Mouse (Mus musculus) lung, adult 2 months (tissue): ENCODE measurements around the gene Bhlhe41. TPM values are rescaled to one million over a fixed set of nuclear protein-coding genes. Genes with fewer than 3 reads are reported as not detected.

ENCODE experiments used
- DNase-seq: peaks from one replicate; pipeline ENCODE4 v3.0.0; 2022
- H3K4me1 ChIP-seq: fragments of 200-500 bp; 2 replicates; pipeline ENCODE4 v1.6.1; 2011; ENCODE audit warnings: low read length; ENCODE audit not compliant: control insufficient read depth, insufficient read depth
- H3K4me3 ChIP-seq: fragments of 200-500 bp; replicated peaks from 2 replicates; pipeline ENCODE3; 2011; ENCODE audit warnings: low read depth, mild to moderate bottlenecking, control low read depth, low read length; ENCODE audit errors: extremely low read depth
- CTCF ChIP-seq: fragments of 200-500 bp; IDR thresholded peaks from 2 replicates; pipeline ENCODE4 v1.5.1; 2011; ENCODE audit warnings: mild to moderate bottlenecking, low read length, control low read depth; ENCODE audit not compliant: insufficient read depth
- POLR2A ChIP-seq: fragments of 200-500 bp; IDR thresholded peaks from 2 replicates; pipeline ENCODE4 v1.6.1; 2011; ENCODE audit warnings: low read depth, mild to moderate bottlenecking, control low read depth, low read length, borderline replicate concordance; ENCODE audit errors: extremely low read depth
- WGBS: fragments of 180-500 bp; shearing (Covaris S2); methylation state at CpG from one replicate; pipeline ENCODE4 v1.1.7; 2018; 5-methylcytosine and 5-hydroxymethylcytosine counted together
- polyA plus RNA-seq: library from polyadenylated mRNA; depleted of rRNA; stranded (reverse); fragments of >200 nt; gene quantifications from 2 replicates; pipeline ENCODE4 v1.2.3, GENCODE M21; 2012

Bhlhe41 gene
- polyA plus RNA-seq, 1 experiment: 5.2 TPM

DNA sequence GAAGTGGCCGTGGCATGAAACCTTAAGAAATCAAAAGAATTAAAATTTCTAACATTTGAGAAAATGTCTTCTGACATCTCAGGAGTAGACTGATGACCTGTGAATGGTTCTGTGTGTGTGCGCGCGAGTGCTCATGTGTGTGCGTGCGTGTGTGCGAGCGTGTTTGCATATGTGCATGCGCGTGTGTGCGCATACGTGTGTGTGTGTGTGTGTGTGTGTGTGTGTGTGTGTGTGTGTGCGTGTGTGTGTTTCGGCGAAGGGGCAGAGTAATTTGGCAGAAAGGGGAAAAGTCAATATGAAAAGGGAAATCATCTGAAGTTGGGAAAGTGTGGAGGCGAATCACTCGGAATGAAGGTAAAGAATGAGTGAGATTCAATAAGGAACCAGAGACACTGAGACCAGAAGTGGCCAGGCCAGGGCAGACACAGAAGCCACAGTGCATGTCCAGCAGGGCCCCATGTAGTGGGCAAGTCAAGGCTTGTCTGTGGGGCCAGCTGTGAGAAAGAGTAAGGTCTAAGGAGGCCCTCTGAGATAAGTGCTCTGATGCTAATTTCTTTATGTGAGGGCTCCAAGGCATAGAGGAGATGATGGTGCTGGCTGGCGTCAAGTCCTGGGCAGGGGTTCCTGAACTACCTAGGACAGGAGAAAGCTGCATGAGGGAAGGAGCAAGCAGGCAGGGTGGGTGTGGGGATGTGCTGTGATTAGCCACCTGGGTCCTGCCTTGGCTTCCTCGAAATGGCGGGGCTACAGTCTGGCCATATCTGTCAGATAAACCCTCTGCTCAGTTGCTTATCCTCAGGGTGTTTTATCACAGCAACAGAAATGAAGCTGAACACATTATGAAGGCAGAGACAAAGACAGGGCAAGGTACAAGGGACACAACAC lies 27.3 kb upstream of the Bhlhe41 start:
- TF ChIP-seq POLR2A: no peak
- TF ChIP-seq CTCF: no peak
- H3K4me3 ChIP-seq: no peak overlapping the region
- WGBS: 91% methylated on average over 20 of the region's 20 CpGs
- DNase-seq: no peak
- H3K4me1 ChIP-seq: no peaks in the 10 kb centered on the region

DNA sequence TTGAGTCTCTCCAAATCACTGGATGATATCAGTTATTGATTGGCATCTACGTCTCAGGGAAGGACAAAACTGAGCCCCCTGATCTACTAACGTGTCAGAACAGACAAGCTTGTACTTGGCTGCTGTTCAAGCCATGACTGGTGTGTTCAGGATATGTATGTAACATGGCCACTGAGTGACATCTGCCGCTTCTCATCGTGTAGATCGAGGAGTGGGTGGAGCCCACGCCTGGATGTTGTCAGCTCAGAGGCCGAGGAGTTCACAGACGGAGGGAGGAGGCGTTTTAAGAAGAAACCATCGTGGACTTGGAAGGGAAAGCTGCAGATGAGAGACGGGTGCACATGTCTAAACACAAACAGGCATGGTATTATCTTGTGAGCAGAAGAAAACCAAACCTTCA lies 26.6 kb upstream of the Bhlhe41 start:
- no peak for DNase-seq
- WGBS: 59% methylated on average over 11 of the region's 11 CpGs
- H3K4me1 ChIP-seq: no peaks in the 10 kb centered on the region

DNA sequence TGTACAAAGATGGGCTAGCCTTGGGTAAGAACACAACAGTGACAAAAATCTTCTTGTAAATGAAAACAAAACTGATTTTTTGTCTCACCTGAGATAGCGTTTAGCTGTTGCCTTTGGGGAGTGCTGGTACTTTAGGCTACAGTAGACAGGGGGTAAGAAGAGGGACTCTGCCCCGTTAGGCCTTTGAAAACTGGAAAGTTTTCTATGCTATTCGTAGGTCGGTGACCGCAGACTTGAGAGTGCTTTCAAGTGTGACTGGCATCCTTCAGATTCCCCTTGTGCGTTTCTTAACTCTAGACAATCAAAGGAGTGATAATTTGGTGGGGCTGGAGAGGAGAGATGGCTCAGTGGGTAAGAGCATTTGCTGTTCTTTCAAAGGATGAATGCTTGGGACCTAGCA lies 22.4 kb upstream of the Bhlhe41 start:
- WGBS: 77% methylated on average over 6 of the region's 6 CpGs
- no peak for DNase-seq
- no peak for TF ChIP-seq POLR2A
- TF ChIP-seq CTCF: no peak
- H3K4me1 ChIP-seq: no peaks in the 10 kb centered on the region; the same call in 1 of the 2 replicates
- H3K4me3 ChIP-seq: no peak overlapping the region

More for the DNA sequence above, 26.6 kb upstream of the Bhlhe41 start:
- TF ChIP-seq CTCF (no peak), POLR2A (no peak)
- no peak overlapping the region for H3K4me3 ChIP-seq

DNA sequence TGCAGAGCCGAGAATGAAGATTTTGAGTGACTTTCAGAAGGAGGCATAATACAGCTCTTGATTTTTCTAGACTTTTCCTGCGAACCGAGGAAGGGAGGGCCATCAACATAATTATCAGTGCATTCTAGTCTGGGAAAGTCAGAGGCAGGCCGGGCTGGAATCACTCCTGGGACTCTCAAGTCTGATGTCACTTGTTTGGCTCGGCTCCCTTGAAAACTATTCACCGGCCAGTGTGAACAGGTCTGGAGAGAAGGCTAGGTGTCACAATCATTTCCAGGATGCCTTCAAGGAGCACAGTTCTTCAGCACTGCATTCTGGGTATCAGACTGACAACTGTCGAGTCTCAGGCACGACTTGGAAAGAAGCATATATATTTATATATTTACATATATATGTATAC lies 20.9 kb upstream of the Bhlhe41 start:
- Histone ChIP-seq H3K4me3 (no peak overlapping the region), H3K4me1 (no peaks in the 10 kb centered on the region; the same call in none of the 2 replicates)
- no peak for DNase-seq
- 52% methylated on average over 8 of the region's 8 CpGs for WGBS
- TF ChIP-seq POLR2A (no peak), CTCF (no peak)

DNA sequence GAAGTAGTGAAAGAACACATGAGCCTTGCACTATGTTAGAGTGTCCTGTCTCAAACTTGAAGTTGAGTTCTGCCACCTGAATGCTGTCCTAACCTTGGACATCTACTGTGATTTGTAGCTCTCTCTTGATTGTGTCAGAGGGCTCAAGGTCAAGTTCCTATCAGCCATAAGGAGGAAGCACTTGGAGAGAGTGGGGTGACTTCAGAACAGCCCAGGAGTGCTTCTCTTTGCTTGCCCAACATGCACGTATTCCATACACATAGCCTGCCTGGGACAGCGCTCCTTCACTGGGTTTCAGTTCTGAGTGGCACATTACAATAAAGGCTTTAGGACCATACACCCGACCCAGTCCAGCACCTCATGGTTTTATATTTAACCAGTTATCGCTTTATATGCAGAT lies 19.7 kb upstream of the Bhlhe41 start:
- Histone ChIP-seq H3K4me1 (no peaks in the 10 kb centered on the region; the same call in none of the 2 replicates), H3K4me3 (no peak overlapping the region)
- TF ChIP-seq POLR2A: no peak
- no peak for TF ChIP-seq CTCF
- no peak for DNase-seq
- 76% methylated on average over 4 of the region's 4 CpGs for WGBS

DNA sequence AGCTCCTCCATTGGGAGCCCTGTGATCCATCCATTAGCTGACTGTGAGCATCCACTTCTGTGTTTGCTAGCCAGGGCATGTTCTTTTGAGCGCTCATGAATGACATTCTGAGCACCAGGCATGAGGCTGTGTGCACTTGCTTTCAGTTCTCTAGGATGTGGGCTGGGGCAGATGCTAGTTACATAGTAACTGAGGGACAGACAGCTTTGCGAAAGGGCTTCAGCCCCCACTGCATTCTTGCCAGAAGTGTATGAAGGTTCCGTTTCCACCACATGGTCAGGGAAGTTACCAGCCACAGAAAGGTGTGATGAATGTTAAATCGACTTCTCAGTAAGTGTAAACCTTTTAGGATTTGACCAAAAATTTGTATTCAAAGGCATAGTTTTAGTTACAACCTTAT lies 18.3 kb upstream of the Bhlhe41 start:
- Histone ChIP-seq H3K4me1 (no peaks in the 10 kb centered on the region; the same call in none of the 2 replicates), H3K4me3 (no peak overlapping the region)
- WGBS: 66% methylated on average over 4 of the region's 4 CpGs
- TF ChIP-seq CTCF: no peak
- TF ChIP-seq POLR2A: no peak
- DNase-seq: no peak

DNA sequence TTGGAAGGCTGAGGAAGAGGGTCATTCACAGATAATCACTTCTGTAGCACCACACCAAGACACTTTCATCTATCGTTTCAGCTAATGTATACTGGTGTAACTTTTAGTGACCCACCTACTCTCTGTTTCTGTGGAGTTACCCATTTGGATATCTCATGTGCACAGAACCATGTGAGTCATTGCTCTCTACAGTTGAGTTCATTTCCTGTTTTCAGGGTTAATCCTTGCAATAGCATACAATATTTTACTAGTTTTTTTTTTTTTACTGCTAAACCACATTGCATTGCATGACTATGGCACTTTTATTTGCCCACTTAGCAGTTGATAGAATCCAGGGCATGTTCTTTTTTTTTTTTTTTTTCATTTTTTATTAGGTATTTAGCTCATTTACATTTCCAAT lies 17.7 kb upstream of the Bhlhe41 start:
- WGBS: 36% methylated on average over 1 of the region's 1 CpGs
- Histone ChIP-seq H3K4me1 (no peaks in the 10 kb centered on the region; the same call in none of the 2 replicates), H3K4me3 (no peak overlapping the region)
- TF ChIP-seq POLR2A: no peak
- no peak for TF ChIP-seq CTCF
- DNase-seq: no peak

DNA sequence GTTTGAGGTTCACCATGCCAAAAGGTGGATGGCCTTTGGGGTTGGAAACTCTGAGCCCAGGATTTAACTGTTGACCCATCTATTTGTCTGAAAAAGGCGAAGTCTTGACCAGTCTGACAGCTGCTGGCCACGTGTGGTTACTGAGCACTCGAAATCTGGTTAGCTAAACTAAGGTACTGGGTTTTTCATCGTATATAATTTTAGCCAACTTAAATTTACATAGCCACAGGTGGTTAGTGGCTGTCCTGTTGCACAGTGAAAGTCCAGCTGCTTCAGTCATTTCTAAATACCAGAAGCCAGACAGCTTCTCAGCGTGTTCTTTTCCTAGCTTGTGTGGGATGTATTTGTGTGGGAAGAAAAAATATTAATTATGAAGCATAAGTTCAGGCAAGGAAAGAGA lies 15.3 kb upstream of the Bhlhe41 start:
- DNase-seq: no peak
- Histone ChIP-seq H3K4me1 (no peaks in the 10 kb centered on the region; the same call in none of the 2 replicates), H3K4me3 (no peak overlapping the region)
- TF ChIP-seq POLR2A: no peak
- TF ChIP-seq CTCF: no peak
- WGBS: 85% methylated on average over 5 of the region's 5 CpGs

DNA sequence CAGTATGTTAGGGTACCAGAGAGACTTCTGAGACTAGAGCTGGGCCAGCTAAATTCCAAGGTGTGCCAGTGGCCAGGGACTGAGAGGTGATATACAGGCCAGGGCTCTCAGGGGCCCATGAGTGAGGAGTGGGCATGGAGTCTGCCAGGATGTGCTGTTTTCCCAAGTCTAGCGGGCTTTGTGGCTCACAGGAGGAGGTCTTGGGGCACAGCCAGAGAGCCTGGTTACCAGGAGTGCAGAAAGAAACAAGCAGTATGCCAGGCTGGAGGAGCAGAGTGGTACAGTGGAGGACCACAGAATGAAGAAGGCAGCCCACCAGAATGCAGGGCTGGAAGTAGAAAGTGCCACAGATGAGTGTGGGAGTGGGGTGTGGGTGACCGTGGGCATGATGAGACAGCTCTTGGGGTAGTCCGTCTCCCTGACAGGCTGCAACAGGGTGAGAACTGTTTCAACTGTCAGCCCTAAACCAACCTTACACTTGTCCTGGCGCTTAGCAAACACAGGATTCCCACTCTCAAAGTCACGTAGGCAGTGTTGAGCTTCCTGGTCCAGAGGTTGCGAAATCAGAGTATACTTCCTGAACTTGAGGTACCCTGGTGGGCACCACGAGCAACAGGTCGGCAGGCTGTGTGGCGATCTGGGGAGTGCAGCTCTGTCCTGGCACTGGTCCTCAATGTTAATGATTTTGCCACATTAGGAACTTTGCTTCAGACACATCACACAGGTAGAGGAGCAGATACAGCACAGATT lies 11.8 kb upstream of the Bhlhe41 start:
- 62% methylated on average over 9 of the region's 9 CpGs for WGBS
- no peak for TF ChIP-seq POLR2A
- TF ChIP-seq CTCF: no peak
- no peak for DNase-seq
- H3K4me1 ChIP-seq: no peaks in the 10 kb centered on the region; the same call in 1 of the 2 replicates
- no peak overlapping the region for H3K4me3 ChIP-seq

DNA sequence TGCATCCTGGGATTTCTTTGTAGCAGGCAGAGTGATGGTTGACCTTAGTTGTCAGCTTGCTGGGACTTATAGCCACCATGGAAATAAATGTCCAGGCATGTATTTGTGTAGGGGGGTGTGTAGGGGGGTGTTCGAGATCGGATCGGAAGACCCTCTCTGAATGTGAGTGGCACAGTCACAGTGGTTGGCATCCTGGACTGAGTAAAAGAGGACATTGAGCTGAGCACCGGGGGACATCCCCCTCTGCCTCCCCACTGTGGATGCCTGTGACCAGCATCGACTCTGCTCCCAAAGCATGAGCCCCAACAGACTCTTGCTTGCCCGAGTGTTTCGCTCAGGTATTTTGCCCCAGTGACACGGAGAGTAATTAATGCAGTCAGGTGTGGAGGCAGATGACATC lies 8.0 kb upstream of the Bhlhe41 start:
- TF ChIP-seq POLR2A (no peak), CTCF (no peak)
- WGBS: 81% methylated on average over 8 of the region's 8 CpGs
- no peaks in the 10 kb centered on the region for H3K4me1 ChIP-seq
- no peak overlapping the region for H3K4me3 ChIP-seq
- DNase-seq: no peak
